Mouse (Mus musculus): ENCODE measurements around the gene Lamb1. TPM values are rescaled to one million over a fixed set of nuclear protein-coding genes. Genes with fewer than 3 reads are reported as not detected.

Lamb1 gene
- total and polyA plus RNA-seq, 3 experiments, result under 0.01 TPM; not detected in 2

DNA sequence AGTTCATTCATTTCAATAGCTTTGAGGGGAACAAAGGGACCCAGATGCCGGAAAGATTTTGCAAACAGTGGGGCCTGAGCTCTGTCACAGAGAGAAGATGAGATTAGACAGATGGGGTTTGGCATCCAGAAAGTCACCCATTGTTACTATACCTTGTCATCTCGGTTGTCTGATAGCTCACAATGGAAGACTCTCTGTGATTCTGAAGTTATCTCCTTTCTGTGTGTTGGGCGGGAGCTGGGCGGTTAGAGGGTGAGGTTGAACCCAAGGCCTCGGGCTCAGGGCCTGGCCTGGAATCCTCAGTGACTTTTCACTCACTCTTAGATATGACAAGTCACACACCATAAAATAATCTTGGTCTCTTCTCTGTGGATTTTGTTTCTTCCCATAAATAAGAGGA, 5.7 kb downstream of the Lamb1 start:
- Histone ChIP-seq H3K4me3 (replicated peaks in 1 of 3; ENCODE audit: low read depth in 2 of 3, low read length in 2 of 3, poor library complexity in 1 of 3) (no peak overlapping the region), H3K36me3 (replicated peaks in 1 of 2; ENCODE audit: control insufficient read depth in 1 of 2, insufficient read depth in 1 of 2, low read length in 1 of 2) (no peaks in the 10 kb centered on the region), H3K79me2 (replicated peaks; ENCODE audit: control insufficient read depth, extremely low read depth, insufficient read depth, poor library complexity, severe bottlenecking) (no peaks in the 10 kb centered on the region), H3K27me3 (replicated peaks) (no peaks in the 10 kb centered on the region), H3K4me2 (ENCODE audit: insufficient read depth, low read depth, poor library complexity, severe bottlenecking) (no peak overlapping the region), H3K9me3 (replicated peaks; ENCODE audit: low read length) (no peaks in the 10 kb centered on the region), H3K9ac (ENCODE audit: insufficient read depth, low read depth) (no peak overlapping the region), H3K27ac (ENCODE audit: insufficient read depth, low read depth) (no peak overlapping the region), H3K4me1 (ENCODE audit: control insufficient read depth in 1 of 2, insufficient read depth in 2 of 2) (no peaks in the 10 kb centered on the region)
- in situ Hi-C loops (cut with MboI; ENCODE audit: low pct_ligation_motif_present, low pct_unique_long_range_greater_than_20kb, low sequenced_read_pairs) (no loop called here), dilution Hi-C loops (cut with MboI; ENCODE audit: extremely low pct_ligation_motif_present, extremely low pct_unique_long_range_greater_than_20kb, low sequenced_read_pairs) (no loop called here)
- no peak for DNase-seq (ENCODE audit: extremely low read depth)
- TF ChIP-seq SIN3A (IDR thresholded peaks at IDR 0.05; ENCODE audit: low read length), result no peak
- no peak for TF ChIP-seq ETS1 (conservative IDR thresholded peaks at IDR 0.05; ENCODE audit: low read depth, low read length)

DNA sequence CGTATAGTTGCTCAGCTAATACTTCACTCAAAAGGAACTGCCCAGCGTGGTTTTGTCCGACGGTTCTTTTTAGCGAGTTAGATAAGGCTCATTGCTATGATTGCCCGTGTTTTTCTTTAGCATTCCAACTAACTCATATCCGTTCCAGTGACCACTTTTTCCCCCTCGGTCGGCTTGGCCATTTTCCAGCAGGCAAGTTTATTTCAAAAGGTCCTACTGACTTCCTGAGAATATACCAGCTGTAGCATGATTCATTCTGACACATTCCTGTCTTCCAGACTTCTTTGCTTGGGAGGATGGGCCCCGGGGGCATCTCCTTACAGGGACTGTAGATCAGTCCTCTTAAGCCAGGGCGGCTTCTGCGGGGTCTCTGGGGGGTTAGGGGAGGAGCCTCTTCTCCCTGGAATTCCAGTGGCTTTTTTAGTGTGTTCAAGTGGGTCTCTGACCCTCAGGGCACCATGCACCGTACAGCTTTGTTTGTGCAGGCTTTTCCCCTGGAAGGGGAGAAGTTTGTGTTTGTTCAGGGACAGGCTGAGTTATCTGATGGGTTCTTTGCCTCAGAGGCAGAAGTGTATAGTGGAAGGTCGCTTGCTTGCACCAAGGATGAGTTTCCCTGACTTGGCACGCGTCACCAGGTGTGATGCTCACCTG, 6.5 kb downstream of the Lamb1 start:
- in situ Hi-C loops (cut with MboI; ENCODE audit: low pct_ligation_motif_present, low pct_unique_long_range_greater_than_20kb, low sequenced_read_pairs) (no loop called here), dilution Hi-C loops (cut with MboI; ENCODE audit: extremely low pct_ligation_motif_present, extremely low pct_unique_long_range_greater_than_20kb, low sequenced_read_pairs) (no loop called here)
- Histone ChIP-seq H3K9ac (ENCODE audit: insufficient read depth, low read depth) (no peak overlapping the region), H3K27me3 (replicated peaks) (no peaks in the 10 kb centered on the region), H3K9me3 (replicated peaks; ENCODE audit: low read length) (no peaks in the 10 kb centered on the region), H3K36me3 (replicated peaks in 1 of 2; ENCODE audit: control insufficient read depth in 1 of 2, insufficient read depth in 1 of 2, low read length in 1 of 2) (no peaks in the 10 kb centered on the region), H3K4me1 (ENCODE audit: control insufficient read depth in 1 of 2, insufficient read depth in 2 of 2) (no peaks in the 10 kb centered on the region), H3K27ac (ENCODE audit: insufficient read depth, low read depth) (no peak overlapping the region), H3K79me2 (replicated peaks; ENCODE audit: control insufficient read depth, extremely low read depth, insufficient read depth, poor library complexity, severe bottlenecking) (no peaks in the 10 kb centered on the region), H3K4me2 (ENCODE audit: insufficient read depth, low read depth, poor library complexity, severe bottlenecking) (no peak overlapping the region), H3K4me3 (replicated peaks in 1 of 3; ENCODE audit: low read depth in 2 of 3, low read length in 2 of 3, poor library complexity in 1 of 3) (no peak overlapping the region)
- TF ChIP-seq NRF1 (IDR thresholded peaks at IDR 0.05; ENCODE audit: low read depth, low read length) (no peak), ETS1 (conservative IDR thresholded peaks at IDR 0.05; ENCODE audit: low read depth, low read length) (no peak), UBTF (IDR thresholded peaks at IDR 0.05; ENCODE audit: low read depth, low read length) (no peak), RCOR1 (conservative IDR thresholded peaks at IDR 0.05; ENCODE audit: low read depth, low read length) (no peak), JUND (conservative IDR thresholded peaks at IDR 0.05; ENCODE audit: low read depth, low read length) (no peak), SMC3 (IDR thresholded peaks at IDR 0.05; ENCODE audit: low read depth, low read length) (no peak), RAD21 (IDR thresholded peaks at IDR 0.05; ENCODE audit: low read depth, low read length) (no peak)
- DNase-seq (ENCODE audit: extremely low read depth), result no peak

- Histone ChIP-seq H3K4me2 (ENCODE audit: insufficient read depth, low read depth, poor library complexity, severe bottlenecking) (no peak overlapping the region), H3K4me3 (replicated peaks in 1 of 3; ENCODE audit: low read depth in 2 of 3, low read length in 2 of 3, poor library complexity in 1 of 3) (no peak overlapping the region), H3K9me3 (replicated peaks; ENCODE audit: low read length) (no peaks in the 10 kb centered on the region), H3K27ac (ENCODE audit: insufficient read depth, low read depth) (no peak overlapping the region), H3K36me3 (replicated peaks in 1 of 2; ENCODE audit: control insufficient read depth in 1 of 2, insufficient read depth in 1 of 2, low read length in 1 of 2) (no peaks in the 10 kb centered on the region), H3K4me1 (ENCODE audit: control insufficient read depth in 1 of 2, insufficient read depth in 2 of 2) (no peaks in the 10 kb centered on the region), H3K79me2 (replicated peaks; ENCODE audit: control insufficient read depth, extremely low read depth, insufficient read depth, poor library complexity, severe bottlenecking) (no peaks in the 10 kb centered on the region), H3K27me3 (replicated peaks) (no peaks in the 10 kb centered on the region), H3K9ac (ENCODE audit: insufficient read depth, low read depth) (no peak overlapping the region)
- DNase-seq (ENCODE audit: extremely low read depth), result no peak
- in situ Hi-C loops (cut with MboI; ENCODE audit: low pct_ligation_motif_present, low pct_unique_long_range_greater_than_20kb, low sequenced_read_pairs), result no loop called here
- dilution Hi-C loops (cut with MboI; ENCODE audit: extremely low pct_ligation_motif_present, extremely low pct_unique_long_range_greater_than_20kb, low sequenced_read_pairs), result no loop called here
- TF ChIP-seq MXI1 (IDR thresholded peaks at IDR 0.05; ENCODE audit: low read depth, low read length) (no peak), ETS1 (conservative IDR thresholded peaks at IDR 0.05; ENCODE audit: low read depth, low read length) (no peak), HCFC1 (IDR thresholded peaks at IDR 0.05; ENCODE audit: low read depth, low read length) (no peak), MEF2A (IDR thresholded peaks at IDR 0.05; ENCODE audit: borderline replicate concordance, low read depth, low read length) (no peak)
These were observed 7.1 kb downstream of the Lamb1 start for GRCm38 (mm10) chr12:31272012-31272735.
